Mouse (Mus musculus) cortical plate, adult 2 months (tissue): ENCODE results near the gene Fam151a. TPM values are rescaled to one million over a fixed set of nuclear protein-coding genes. Genes with fewer than 3 reads are reported as not detected.
"Not testable (repeated sequence)": the region's sequence is repeated elsewhere in the genome, so short reads cannot be mapped to it uniquely, and the experiment has no call there.

ENCODE experiments used
- H3K27ac ChIP-seq: fragments of 200-500 bp; 2 replicates; pipeline ENCODE4 v1.5.1; 2012; ENCODE audit warnings: low read length, control low read depth, inconsistent platforms; ENCODE audit not compliant: insufficient read depth
- H3K4me1 ChIP-seq: fragments of 200-500 bp; 2 replicates; pipeline ENCODE4 v1.6.1; 2011; ENCODE audit warnings: low read length; ENCODE audit not compliant: control insufficient read depth, insufficient read depth
- H3K4me3 ChIP-seq: fragments of 200-500 bp; 2 replicates; pipeline ENCODE4 v1.5.1; 2011; ENCODE audit warnings: mild to moderate bottlenecking, low read length, control low read depth; ENCODE audit not compliant: insufficient read depth
- CTCF ChIP-seq: fragments of 200-500 bp; IDR thresholded peaks from 2 replicates; pipeline ENCODE4 v1.5.1; 2011; ENCODE audit warnings: mild to moderate bottlenecking, control low read depth, low read length; ENCODE audit not compliant: insufficient read depth; ENCODE audit errors: extremely low read depth
- POLR2A ChIP-seq: fragments of 200-500 bp; IDR thresholded peaks from 2 replicates; pipeline ENCODE4 v1.6.1; 2011; ENCODE audit warnings: mild to moderate bottlenecking, low read length, control low read depth; ENCODE audit not compliant: insufficient read depth; ENCODE audit errors: extremely low read depth
- polyA plus RNA-seq: library from polyadenylated mRNA; depleted of rRNA; stranded (reverse); fragments of >200 nt; gene quantifications from 2 replicates; pipeline ENCODE4 v1.2.3, GENCODE M21; 2012

Gene Fam151a
- polyA plus RNA-seq, 1 experiment, result 0.06 TPM

GRCm38 (mm10) chr4:106769306-106769705, 35.6 kb downstream of the Fam151a start:
- H3K4me3 ChIP-seq, result no peak overlapping the region
- no peaks in the 10 kb centered on the region for H3K4me1 ChIP-seq
- TF ChIP-seq CTCF (no peak), POLR2A (no peak)
- H3K27ac ChIP-seq, result no peak overlapping the region

DNA sequence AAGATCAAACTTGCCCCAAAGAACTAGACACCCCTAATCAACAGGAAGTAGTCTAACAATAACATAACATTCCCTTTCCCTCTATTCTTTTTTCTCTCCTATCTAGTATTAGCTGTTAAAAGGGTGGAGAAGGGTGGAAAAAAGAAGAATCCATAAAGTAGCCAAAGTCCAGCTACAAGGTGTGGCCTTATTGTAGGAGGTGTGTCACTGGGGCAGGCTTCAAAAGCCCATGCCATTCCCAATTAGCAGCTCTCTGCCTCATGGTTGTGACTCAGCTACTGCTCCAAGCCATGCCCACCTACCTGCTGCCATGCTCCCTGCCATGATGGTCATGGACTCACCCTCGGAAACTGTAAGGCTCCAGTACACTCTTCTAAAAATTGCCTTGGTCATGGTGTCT, 38.9 kb downstream of the Fam151a start:
- TF ChIP-seq POLR2A, result no peak
- TF ChIP-seq CTCF, result no peak
- H3K27ac ChIP-seq, result no peak overlapping the region
- peaks cover 2% of the 10 kb centered on the region; the same call in 1 of the 2 replicates for H3K4me1 ChIP-seq
- no peak overlapping the region for H3K4me3 ChIP-seq

GRCm38 (mm10) chr4:106775767-106776166, 42.1 kb downstream of the Fam151a start:
- not testable (repeated sequence) for H3K27ac ChIP-seq, H3K4me1 ChIP-seq, H3K4me3 ChIP-seq

- Histone ChIP-seq H3K4me3 (no peak overlapping the region), H3K27ac (no peak overlapping the region), H3K4me1 (peaks cover 5% of the 10 kb centered on the region; the same call in 1 of the 2 replicates)
- no peak for TF ChIP-seq CTCF
- TF ChIP-seq POLR2A, result no peak
Observed at GRCm38 (mm10) chr4:106776998-106777397, 43.3 kb downstream of the Fam151a start.

GRCm38 (mm10) chr4:106778116-106778788, 44.6 kb downstream of the Fam151a start:
- Histone ChIP-seq H3K4me3 (no peak overlapping the region), H3K27ac (peak overlapping the region; percentile 19; the same call in 1 of the 2 replicates), H3K4me1 (peaks cover 5% of the 10 kb centered on the region; the same call in 1 of the 2 replicates)
- TF ChIP-seq CTCF, result no peak

DNA sequence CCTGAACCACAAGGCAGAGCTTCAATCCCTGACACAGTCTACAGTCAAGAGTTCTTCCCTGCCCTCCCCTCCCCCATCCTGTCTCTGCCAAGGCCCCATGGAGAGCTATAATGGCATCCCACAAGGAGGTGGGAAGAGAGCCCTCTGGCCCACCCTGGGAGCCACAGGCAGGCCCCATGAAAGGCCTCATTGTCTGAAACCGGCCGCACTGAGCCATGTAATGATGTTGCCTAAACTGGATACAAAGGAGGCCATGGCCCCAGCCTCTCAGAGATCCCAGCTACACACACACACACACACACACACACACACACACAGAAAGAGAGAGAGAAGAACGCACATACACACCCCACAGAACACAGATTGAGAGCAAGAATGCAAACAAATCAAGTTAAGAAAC, 46.4 kb downstream of the Fam151a start:
- no peak for TF ChIP-seq POLR2A
- TF ChIP-seq CTCF, result no peak
- peaks cover 5% of the 10 kb centered on the region for H3K4me1 ChIP-seq
- H3K27ac ChIP-seq, result no peak overlapping the region
- no peak overlapping the region for H3K4me3 ChIP-seq

DNA sequence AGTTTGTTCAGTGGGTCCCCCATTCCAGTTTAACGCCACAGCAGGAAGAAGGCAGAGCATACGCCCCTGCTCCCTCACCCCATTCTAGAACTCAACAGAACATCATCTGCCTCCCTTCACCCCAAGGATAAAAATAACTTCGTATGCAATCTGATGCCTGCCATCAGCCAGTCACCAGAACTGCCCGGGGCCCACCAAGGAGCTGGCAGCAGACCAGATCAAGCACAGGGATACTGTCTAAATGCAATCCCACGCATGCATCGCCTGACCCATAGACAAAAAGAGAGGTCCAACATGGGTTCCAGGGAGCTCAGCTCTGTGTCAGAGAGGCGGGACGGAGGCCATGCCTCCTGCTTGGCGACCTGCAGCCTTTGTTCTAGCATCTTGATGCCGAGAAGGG, 49.4 kb downstream of the Fam151a start:
- Histone ChIP-seq H3K4me3 (no peak overlapping the region), H3K4me1 (peaks cover 11% of the 10 kb centered on the region), H3K27ac (no peak overlapping the region)
- TF ChIP-seq POLR2A, result no peak

GRCm38 (mm10) chr4:106784806-106785205, 51.1 kb downstream of the Fam151a start:
- Histone ChIP-seq H3K27ac (no peak overlapping the region), H3K4me3 (no peak overlapping the region), H3K4me1 (peaks cover 15% of the 10 kb centered on the region)
- TF ChIP-seq POLR2A, result no peak
- TF ChIP-seq CTCF, result no peak

- Histone ChIP-seq H3K4me1 (peaks cover 15% of the 10 kb centered on the region), H3K4me3 (no peak overlapping the region), H3K27ac (0 out of 2 replicates have a peak overlapping the region, but pooled peaks have one; percentile 19)
- TF ChIP-seq CTCF (no peak), POLR2A (no peak)
Observed at GRCm38 (mm10) chr4:106785345-106785744, 51.7 kb downstream of the Fam151a start.

- TF ChIP-seq POLR2A, result no peak
- no peak for TF ChIP-seq CTCF
- Histone ChIP-seq H3K27ac (0 out of 2 replicates have a peak overlapping the region, but pooled peaks have one; percentile 19), H3K4me1 (peaks cover 15% of the 10 kb centered on the region), H3K4me3 (no peak overlapping the region)
Observed at GRCm38 (mm10) chr4:106785753-106786540, 52.3 kb downstream of the Fam151a start.
